Mouse (Mus musculus): ENCODE measurements at regions not wholly inside any gene's neighbourhood (a gene's known extent, or its start where the extent isn't known, plus 50 kb on each side); places are given as distances from the start of the nearest gene placed in this dataset.
"Not testable (repeated sequence)": the region's sequence is repeated elsewhere in the genome, so short reads cannot be mapped to it uniquely, and the experiment has no call there.

GRCm38 (mm10) chr4:44424831-44425704 lies 124.4 kb downstream of the Melk start:
- DNase-seq (ENCODE audit: extremely low spot score in 1 of 2, low spot score in 2 of 2): peak in 1 of 2 experiments; percentile 35
- intact Hi-C loops (cut with DNase I): no loop called here

- intact Hi-C loops (cut with DNase I): no loop called here
- no peak for DNase-seq (ENCODE audit: extremely low spot score in 1 of 2, low spot score in 2 of 2)
Observed at GRCm38 (mm10) chr4:44434593-44434992, 133.9 kb downstream of the Melk start.

- intact Hi-C loops (cut with DNase I): no loop called here
- DNase-seq (ENCODE audit: extremely low spot score in 1 of 2, low spot score in 2 of 2): no peak
Observed at GRCm38 (mm10) chr4:44445511-44445910, 144.8 kb downstream of the Melk start.

- intact Hi-C loops (cut with DNase I): no loop called here
Observed at GRCm38 (mm10) chr4:44450881-44451532, 150.3 kb downstream of the Melk start.

GRCm38 (mm10) chr4:44452043-44452618 lies 151.5 kb downstream of the Melk start:
- intact Hi-C loops (cut with DNase I): no loop called here
- DNase-seq (ENCODE audit: extremely low spot score in 1 of 2, low spot score in 2 of 2): no peak

More at GRCm38 (mm10) chr4:44450881-44451532, 150.3 kb downstream of the Melk start:
- DNase-seq (ENCODE audit: extremely low spot score in 1 of 2, low spot score in 2 of 2): no peak

- intact Hi-C loops (cut with DNase I): no loop called here
- DNase-seq (ENCODE audit: extremely low spot score in 1 of 2, low spot score in 2 of 2): no peak
Observed at GRCm38 (mm10) chr4:44453552-44453951, 152.9 kb downstream of the Melk start.

GRCm38 (mm10) chr4:44455851-44456250 lies 155.2 kb downstream of the Melk start:
- intact Hi-C loops (cut with DNase I): no loop called here

GRCm38 (mm10) chr4:44473511-44473910 lies 172.8 kb downstream of the Melk start:
- DNase-seq (ENCODE audit: extremely low spot score in 1 of 2, low spot score in 2 of 2); intact Hi-C loops (cut with DNase I): not testable (repeated sequence)

More at GRCm38 (mm10) chr4:44455851-44456250, 155.2 kb downstream of the Melk start:
- no peak for DNase-seq (ENCODE audit: extremely low spot score in 1 of 2, low spot score in 2 of 2)
